Mouse (Mus musculus) cerebellum, adult 9-11 months (tissue): ENCODE measurements around the gene Cxcr5.

Source experiments
- DNase-seq: peaks from one replicate; pipeline ENCODE4 v3.0.0; 2022

Gene Cxcr5

DNA sequence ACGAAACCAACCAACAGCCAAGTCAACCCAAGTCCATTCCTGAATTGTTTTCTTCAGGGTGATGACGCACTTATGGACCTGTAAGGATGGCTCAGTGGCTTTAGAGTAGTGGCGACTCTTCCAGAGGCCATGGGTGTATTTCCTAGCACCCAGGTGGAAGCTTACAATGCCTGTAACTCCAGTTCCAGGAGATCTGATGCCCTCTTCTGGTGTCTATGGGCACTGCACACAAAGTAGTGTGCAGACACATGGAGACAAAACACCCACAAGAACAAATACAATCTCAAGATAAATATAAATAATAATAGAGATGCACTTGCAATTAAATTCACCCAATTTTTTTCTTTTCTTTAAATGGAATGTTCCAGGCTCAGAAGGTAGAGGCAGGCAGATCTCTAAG is 85.7 kb downstream of the Cxcr5 start:
- DNase-seq, result peak; percentile 30

DNA sequence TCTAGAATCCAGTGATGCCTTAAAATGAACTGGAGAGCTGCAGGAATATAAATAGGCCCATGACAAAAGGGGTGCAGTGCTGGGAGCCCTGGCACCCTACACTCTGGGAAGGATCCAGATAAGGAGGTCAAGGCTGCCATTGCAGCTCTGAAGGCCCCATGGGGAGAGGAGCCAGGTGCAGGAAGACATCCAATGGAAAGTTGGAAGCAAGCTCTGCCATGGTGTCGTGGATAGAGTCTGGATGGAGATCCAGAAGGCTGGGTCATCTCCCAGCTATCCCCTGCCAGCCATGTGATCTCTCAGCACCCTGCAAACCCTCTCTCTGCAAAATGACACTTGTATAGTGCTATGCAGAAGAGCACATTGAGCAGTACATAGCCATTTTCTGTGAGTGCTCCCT is 87.3 kb downstream of the Cxcr5 start:
- DNase-seq, result peak; percentile 50

DNA sequence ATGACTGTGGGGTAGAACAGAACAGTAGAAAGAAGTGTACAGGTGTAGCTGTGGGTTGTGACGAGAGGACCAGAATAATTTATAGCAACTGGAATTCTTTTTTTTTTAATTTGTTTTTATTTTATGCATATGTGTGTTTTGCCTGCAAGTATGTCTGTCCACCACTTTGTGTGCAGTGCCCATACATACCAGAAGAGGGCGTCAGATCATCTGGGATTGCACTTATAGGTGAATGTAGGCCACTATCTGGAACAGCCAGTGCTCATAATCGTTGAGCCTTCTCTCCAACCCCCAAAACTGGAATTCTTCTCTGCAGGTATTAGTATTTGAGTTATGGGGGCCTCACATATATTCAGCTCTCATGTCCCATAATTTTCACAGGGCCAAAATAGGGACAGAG is 88.5 kb downstream of the Cxcr5 start:
- DNase-seq, result peak; percentile 26

DNA sequence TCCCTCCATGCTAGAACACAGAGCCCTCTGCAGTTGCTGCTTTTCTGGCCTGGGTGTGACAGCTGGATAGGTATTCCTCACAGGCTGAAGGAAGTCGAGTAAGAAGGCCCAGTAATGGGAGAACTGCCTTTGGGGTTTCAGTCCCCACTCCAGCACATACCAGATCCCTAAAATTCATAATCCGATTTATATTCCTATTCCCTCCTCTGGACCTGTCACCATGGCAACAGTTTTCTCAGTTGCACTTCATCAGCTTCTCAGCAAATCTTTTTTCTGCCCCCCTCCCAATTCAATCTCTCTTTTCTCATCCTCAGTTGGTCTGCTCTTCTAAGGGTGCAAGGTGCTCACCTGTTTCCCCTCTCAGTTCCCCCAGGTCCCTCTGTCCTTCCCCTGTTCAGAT is 92.9 kb downstream of the Cxcr5 start:
- no peak for DNase-seq

DNA sequence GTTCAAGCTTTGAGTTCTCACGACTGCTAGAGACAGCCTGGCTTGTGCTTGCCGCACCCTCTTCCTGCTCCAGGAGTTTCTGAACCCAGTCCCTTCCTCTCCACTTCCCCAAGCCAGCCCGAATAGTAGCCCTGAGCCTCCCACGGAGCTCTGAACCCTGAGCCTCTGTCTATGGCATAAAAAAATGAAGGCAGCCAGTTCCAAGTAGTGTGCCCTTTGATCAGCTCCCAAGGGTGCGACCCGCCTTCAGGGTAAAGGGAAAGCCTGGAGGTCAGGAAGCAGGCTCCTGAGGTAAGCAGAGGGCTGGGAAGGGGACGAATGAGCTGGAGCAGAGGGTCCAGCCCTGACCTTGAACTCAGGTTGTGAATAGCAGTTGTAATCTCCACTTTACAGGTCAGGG is 93.5 kb downstream of the Cxcr5 start:
- no peak for DNase-seq

DNA sequence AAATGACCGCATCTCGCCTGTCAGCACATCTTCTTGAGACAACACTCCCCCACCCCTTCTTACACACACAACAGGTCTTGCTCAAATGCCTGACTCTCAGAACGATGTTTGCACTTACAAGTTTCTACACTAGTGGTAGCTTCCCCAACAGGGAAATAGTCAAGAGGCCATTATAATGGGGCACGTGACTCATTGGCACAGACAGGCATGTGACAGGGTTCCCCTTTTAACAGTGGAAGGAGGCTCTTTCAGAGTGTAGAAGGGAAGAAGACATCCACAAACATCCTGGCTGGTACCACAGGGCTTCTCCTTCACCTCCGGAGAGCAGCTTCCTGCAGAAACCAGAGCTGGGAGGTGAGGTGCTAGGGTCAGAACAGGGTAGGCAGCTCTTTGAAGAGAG is 99.7 kb downstream of the Cxcr5 start:
- DNase-seq, result no peak
